Mouse (Mus musculus) liver, adult 2 months (tissue): ENCODE data around the gene Prkd3. TPM values are rescaled to one million over a fixed set of nuclear protein-coding genes. Genes with fewer than 3 reads are reported as not detected.

Experiments used
- DNase-seq: peaks from one replicate; pipeline ENCODE4 v3.0.0-alpha.2; 2011; ENCODE audit warnings: low read depth, low spot score; ENCODE audit errors: extremely low read depth
- H3K27ac ChIP-seq: fragments of 200-500 bp; replicated peaks from 2 replicates; pipeline ENCODE4 v1.5.1; 2012; ENCODE audit warnings: low read depth, mild to moderate bottlenecking, control low read depth, inconsistent platforms, low read length; ENCODE audit not compliant: insufficient read depth
- H3K27me3 ChIP-seq: fragments of 200-500 bp; 2 replicates; pipeline ENCODE4 v1.6.1; 2012; ENCODE audit warnings: mild to moderate bottlenecking, moderate library complexity, low read length, inconsistent platforms; ENCODE audit not compliant: control insufficient read depth, insufficient read depth
- H3K36me3 ChIP-seq: fragments of 200-500 bp; 2 replicates; pipeline ENCODE4 v1.6.1; 2012; ENCODE audit warnings: low read length, inconsistent platforms; ENCODE audit not compliant: control insufficient read depth, insufficient read depth
- H3K4me1 ChIP-seq: fragments of 200-500 bp; 2 replicates; pipeline ENCODE4 v1.6.1; 2011; ENCODE audit warnings: low read length; ENCODE audit not compliant: control insufficient read depth, insufficient read depth
- H3K4me3 ChIP-seq: fragments of 200-500 bp; 2 replicates; pipeline ENCODE4 v1.5.1; 2011; ENCODE audit warnings: low read depth, mild to moderate bottlenecking, control low read depth, low read length, moderate library complexity; ENCODE audit not compliant: insufficient read depth
- H3K79me2 ChIP-seq: fragments of 200-500 bp; 2 replicates; pipeline ENCODE4 v1.6.1; 2012; ENCODE audit warnings: inconsistent platforms, mild to moderate bottlenecking, low read length, moderate library complexity; ENCODE audit not compliant: control insufficient read depth, insufficient read depth
- H3K9ac ChIP-seq: fragments of 200-500 bp; 2 replicates; pipeline ENCODE4 v1.6.1; 2012; ENCODE audit warnings: low read depth, mild to moderate bottlenecking, control low read depth, inconsistent platforms, low read length
- CTCF ChIP-seq: fragments of 200-500 bp; IDR thresholded peaks from 2 replicates; pipeline ENCODE4 v1.5.1; 2011; ENCODE audit warnings: low read depth, low read length, control low read depth
- POLR2A ChIP-seq: fragments of 200-500 bp; IDR thresholded peaks from 2 replicates; pipeline ENCODE4 v1.6.1; 2011; ENCODE audit warnings: low read length, control low read depth; ENCODE audit not compliant: insufficient read depth; ENCODE audit errors: extremely low read depth
- WGBS: fragments of 180-500 bp; shearing (Covaris S2); methylation state at CpG from one replicate; pipeline ENCODE4 v1.1.7; 2018; 5-methylcytosine and 5-hydroxymethylcytosine counted together
- polyA plus RNA-seq: library from polyadenylated mRNA; depleted of rRNA; stranded (reverse); fragments of >200 nt; gene quantifications from 2 replicates; pipeline ENCODE4 v1.2.3, GENCODE M21; 2012
- total RNA-seq: library from RNA; depleted of rRNA; stranded (reverse); fragments of >200 nt; gene quantifications from 2 replicates; pipeline ENCODE4 v1.2.3, GENCODE M21; 2014

Prkd3 gene
- total and polyA plus RNA-seq, 2 experiments: 79.6 to 191 TPM

- Histone ChIP-seq H3K4me3 (no peak overlapping the region), H3K4me1 (no peaks in the 10 kb centered on the region), H3K27me3 (no peaks in the 10 kb centered on the region), H3K36me3 (no peaks in the 10 kb centered on the region), H3K27ac (no peak overlapping the region), H3K9ac (no peak overlapping the region), H3K79me2 (no peaks in the 10 kb centered on the region; the same call in 1 of the 2 replicates)
- TF ChIP-seq POLR2A (no peak), CTCF (no peak)
- 54% methylated on average over 5 of the region's 5 CpGs for WGBS
- no peak for DNase-seq
Observed at GRCm38 (mm10) chr17:79060221-79060620, 39.6 kb upstream of the Prkd3 start.

- Histone ChIP-seq H3K27me3 (no peaks in the 10 kb centered on the region), H3K4me1 (no peaks in the 10 kb centered on the region), H3K36me3 (no peaks in the 10 kb centered on the region), H3K79me2 (no peaks in the 10 kb centered on the region; the same call in 1 of the 2 replicates), H3K4me3 (no peak overlapping the region), H3K9ac (no peak overlapping the region), H3K27ac (no peak overlapping the region)
- no peak for DNase-seq
- 87% methylated on average over 6 of the region's 6 CpGs for WGBS
- no peak for TF ChIP-seq CTCF
- no peak for TF ChIP-seq POLR2A
Observed at GRCm38 (mm10) chr17:79058271-79058670, 37.7 kb upstream of the Prkd3 start.

- H3K36me3 ChIP-seq: no peaks in the 10 kb centered on the region
- peak overlapping the region; percentile 79 for H3K4me3 ChIP-seq
- H3K9ac ChIP-seq: peak overlapping the region; percentile 63
- no peaks in the 10 kb centered on the region for H3K79me2 ChIP-seq
- no peaks in the 10 kb centered on the region for H3K4me1 ChIP-seq
- no peak overlapping the region for H3K27ac ChIP-seq
- TF ChIP-seq POLR2A (no peak), CTCF (peak; percentile 62)
- WGBS: under 1% methylated on average over 45 of the region's 45 CpGs
- H3K27me3 ChIP-seq: no peaks in the 10 kb centered on the region
- peak; percentile 61 for DNase-seq
Observed at GRCm38 (mm10) chr17:79052088-79052812, 31.6 kb upstream of the Prkd3 start.

- Histone ChIP-seq H3K27me3 (no peaks in the 10 kb centered on the region), H3K4me1 (no peaks in the 10 kb centered on the region), H3K79me2 (no peaks in the 10 kb centered on the region), H3K27ac (no peak within 1 kb of the TSS), H3K9ac (peak within 1 kb of the TSS; percentile 63), H3K4me3 (peak within 1 kb of the TSS; percentile 79), H3K36me3 (no peaks in the 10 kb centered on the region)
- 46% methylated on average over 4 of the region's 4 CpGs for WGBS
- TF ChIP-seq CTCF (no peak), POLR2A (no peak)
- no peak for DNase-seq
Observed at GRCm38 (mm10) chr17:79051606-79052005, 31.0 kb upstream of the Prkd3 start, which contains the start of gene Qpct. Gene Qpct, plus strand, starts transcription at chr17:79051906.

- DNase-seq: no peak
- H3K27ac ChIP-seq: no peak overlapping the region
- no peaks in the 10 kb centered on the region for H3K79me2 ChIP-seq
- no peak overlapping the region for H3K9ac ChIP-seq
- H3K27me3 ChIP-seq: no peaks in the 10 kb centered on the region
- H3K4me1 ChIP-seq: no peaks in the 10 kb centered on the region; the same call in 1 of the 2 replicates
- H3K36me3 ChIP-seq: no peaks in the 10 kb centered on the region
- TF ChIP-seq CTCF: no peak
- TF ChIP-seq POLR2A: no peak
- WGBS: 98% methylated on average over 2 of the region's 2 CpGs
- no peak overlapping the region for H3K4me3 ChIP-seq
Observed at GRCm38 (mm10) chr17:79043705-79044104, 23.1 kb upstream of the Prkd3 start.

- peak; percentile 31 for DNase-seq
- Histone ChIP-seq H3K9ac (no peak overlapping the region), H3K4me1 (no peaks in the 10 kb centered on the region; the same call in 1 of the 2 replicates), H3K36me3 (no peaks in the 10 kb centered on the region), H3K79me2 (no peaks in the 10 kb centered on the region), H3K27me3 (no peaks in the 10 kb centered on the region), H3K4me3 (no peak overlapping the region), H3K27ac (no peak overlapping the region)
- TF ChIP-seq CTCF (no peak), POLR2A (no peak)
Observed at GRCm38 (mm10) chr17:79039660-79040059, 19.0 kb upstream of the Prkd3 start.
